In the genomic region with DNA sequence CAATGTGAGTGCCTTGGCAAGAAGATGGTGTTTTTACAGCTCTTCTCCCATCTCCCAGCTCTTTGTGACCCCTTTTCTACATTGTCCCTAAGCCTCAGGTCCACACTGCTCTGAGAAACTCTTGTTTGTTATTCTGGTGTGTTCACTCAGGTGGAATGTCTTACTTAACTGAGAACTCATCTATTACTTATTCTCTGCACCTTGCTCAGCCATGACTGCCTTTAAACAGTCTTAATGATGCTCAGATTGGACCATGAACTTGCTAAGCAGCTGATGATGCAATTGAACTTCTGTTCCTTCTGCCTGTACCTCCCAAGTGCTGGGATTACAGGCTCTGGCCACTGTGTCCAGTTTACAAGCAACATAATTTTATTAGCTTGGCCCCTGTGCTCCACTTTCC, we compare ENCODE assay signal across 17 mouse cellular contexts.
DNase-seq lines count a peak whose midpoint lies in the region.
"Had no signal": no experiment of that assay in that cellular context is flagged by ENCODE, and none has a peak within 500 bp of the region (broad histone marks: within the 10 kb centered on the region; RNA-seq: fewer than 3 reads in every experiment).

No protein-coding gene starts in this region.

- DNase-seq in kidney, adult 11 months: peak; percentile 36
- no peak for DNase-seq in kidney, postnatal 10 days
- peak; percentile 74 for DNase-seq in kidney, adult 9 months
- no peak for DNase-seq in kidney, postnatal 4 days
- DNase-seq in kidney, postnatal 36 days: peak; percentile 25 to 50
- DNase-seq in heart, postnatal 4 days: no peak
- DNase-seq: adrenal gland, adult 8-10 months; adrenal gland, postnatal 25 days; cerebellum, adult 11-12 months; cerebellum, adult 8-10 months; cerebellum, postnatal 10 days; cerebellum, postnatal 36 days; embryo, embryonic 11 days; gastrocnemius, postnatal 25 days; heart, adult 18-20 months; heart, postnatal 10 days; heart, postnatal 36 days had no signal

Comparison
In these comparisons a context has a peak if more than half of its experiments do, and no peak if none do; other contexts are left out.
1. DNase-seq: peak in kidney, adult 11 months (single experiment), kidney, adult 9 months (single experiment) and kidney, postnatal 36 days (2 of 2); none in kidney, postnatal 10 days (single experiment), kidney, postnatal 4 days (0 of 2) and heart, postnatal 4 days (single experiment).